Mouse (Mus musculus) liver, adult 2 months (tissue): Measurements from ENCODE around the gene Prodh2.

Source experiments
- CTCF ChIP-seq: fragments of 200-500 bp; IDR thresholded peaks from 2 replicates; pipeline ENCODE4 v1.5.1; 2011; ENCODE audit warnings: low read depth, low read length, control low read depth
- POLR2A ChIP-seq: fragments of 200-500 bp; IDR thresholded peaks from 2 replicates; pipeline ENCODE4 v1.6.1; 2011; ENCODE audit warnings: low read length, control low read depth; ENCODE audit not compliant: insufficient read depth; ENCODE audit errors: extremely low read depth

DNA sequence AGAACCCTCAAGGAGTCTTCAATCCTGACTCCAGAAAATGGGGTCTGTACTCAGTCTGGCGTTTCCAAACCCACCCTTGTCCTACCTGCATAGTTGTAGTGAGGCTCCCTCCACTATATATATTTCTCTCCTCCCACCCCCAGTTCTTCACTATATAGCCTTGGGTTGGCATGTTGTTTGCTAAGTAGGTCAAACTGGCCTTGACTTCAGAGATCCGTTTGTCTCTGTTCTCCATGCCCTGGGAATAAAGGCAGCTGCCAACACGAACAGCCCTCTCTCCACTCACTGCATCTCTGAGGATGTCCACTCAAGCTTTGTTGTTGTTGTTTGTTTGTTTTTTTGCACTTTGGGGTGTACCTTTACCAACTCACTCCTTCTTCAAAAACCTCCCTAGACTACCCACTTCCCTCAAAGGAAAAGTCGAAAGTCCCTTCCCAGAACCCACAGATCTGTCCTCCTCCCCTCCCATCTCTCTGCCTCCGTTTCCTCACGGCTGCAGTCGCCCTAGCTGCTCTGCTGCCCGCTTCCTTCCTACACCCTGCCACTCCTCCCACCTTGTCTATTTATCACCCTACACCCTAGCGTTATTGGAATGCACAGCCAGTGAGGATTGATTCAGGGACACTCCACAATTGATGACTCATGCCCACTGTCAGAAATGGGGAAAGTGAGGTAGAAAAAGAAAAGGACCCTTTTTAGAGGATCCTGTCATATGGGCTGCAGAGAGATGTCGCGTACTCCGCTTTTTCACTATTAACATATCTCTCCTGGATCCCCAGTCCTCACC lies 65.4 kb downstream of the Prodh2 start:
- no peak for TF ChIP-seq POLR2A
- no peak for TF ChIP-seq CTCF
